Mouse (Mus musculus): ENCODE measurements around the gene Pcgf5. TPM values are rescaled to one million over a fixed set of nuclear protein-coding genes. Genes with fewer than 3 reads are reported as not detected.
A peak's percentile ranks its signal among the peaks of the same experiment; 100 is the strongest.

Gene Pcgf5
- total and polyA plus RNA-seq, 2 experiments from 2014 or later, result 7.6 to 8.5 TPM

DNA sequence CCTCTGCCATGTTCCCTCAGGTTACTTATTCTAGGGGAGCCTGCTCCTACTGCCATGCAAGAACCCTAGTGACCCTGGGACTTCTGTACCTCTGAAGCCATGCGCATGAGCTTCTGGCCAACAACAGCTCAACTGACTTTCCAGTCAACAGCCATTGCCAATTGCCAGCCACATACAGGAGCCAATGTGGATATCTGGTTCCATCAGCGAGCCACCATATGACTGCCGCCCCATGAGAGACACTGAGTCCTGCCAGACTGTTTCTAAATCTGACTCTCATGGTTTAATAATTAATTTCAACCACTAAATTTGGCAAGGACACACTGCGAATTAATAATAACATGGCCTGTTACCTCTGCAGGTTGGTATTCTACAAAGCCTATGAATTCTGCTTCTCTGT, 128.5 kb downstream of the Pcgf5 start:
- no peak overlapping the region for H3K27ac ChIP-seq
- no peak for TF ChIP-seq CTCF (IDR thresholded peaks at IDR 0.05; ENCODE audit: low read depth)
- no peak overlapping the region for H3K4me2 ChIP-seq (ENCODE audit: low read depth, low read length)
- no peak overlapping the region for H3K9ac ChIP-seq (replicated peaks; ENCODE audit: low read length)
- H3K27me3 ChIP-seq (ENCODE audit: insufficient read depth, low read length), result no peaks in the 10 kb centered on the region
- H3K9me3 ChIP-seq (ENCODE audit: low read length), result no peaks in the 10 kb centered on the region
- DNase-seq (ENCODE audit: low spot score) (no peak), ATAC-seq (no peak)
- 87% methylated on average over 4 of the region's 4 CpGs for WGBS
- no peak overlapping the region for H3K4me3 ChIP-seq (ENCODE audit: low read length)
- H3K4me1 ChIP-seq (ENCODE audit: insufficient read depth, low read length), result no peaks in the 10 kb centered on the region
- H3K36me3 ChIP-seq (ENCODE audit: insufficient read depth, low read length), result no peaks in the 10 kb centered on the region

DNA sequence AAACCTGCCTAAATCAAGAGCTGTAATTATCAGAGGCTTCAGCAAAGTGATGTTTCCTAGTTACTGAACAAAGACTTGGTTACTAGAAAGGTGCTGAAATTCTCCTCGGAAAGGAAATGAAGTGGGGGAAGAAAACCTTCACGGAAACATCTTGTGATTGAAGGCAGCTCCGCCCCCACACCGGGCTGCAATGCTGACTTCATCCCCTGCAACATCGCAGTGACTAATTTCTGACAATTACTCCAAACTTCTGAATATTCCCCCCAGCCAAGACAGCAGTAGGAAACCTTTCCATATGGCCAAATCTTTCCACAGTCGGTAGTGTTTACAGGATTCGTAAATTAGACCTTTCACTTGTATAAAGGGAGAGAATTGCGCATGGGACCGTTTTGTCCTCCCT, 129.0 kb downstream of the Pcgf5 start:
- Histone ChIP-seq H3K9me3 (ENCODE audit: low read length) (no peaks in the 10 kb centered on the region), H3K4me2 (ENCODE audit: low read depth, low read length) (peak overlapping the region; percentile 19; the same call in 1 of the 2 replicates), H3K27ac (no peak overlapping the region), H3K4me3 (ENCODE audit: low read length) (no peak overlapping the region), H3K36me3 (ENCODE audit: insufficient read depth, low read length) (no peaks in the 10 kb centered on the region), H3K9ac (replicated peaks; ENCODE audit: low read length) (no peak overlapping the region), H3K27me3 (ENCODE audit: insufficient read depth, low read length) (no peaks in the 10 kb centered on the region), H3K4me1 (ENCODE audit: insufficient read depth, low read length) (no peaks in the 10 kb centered on the region)
- ATAC-seq (no peak), DNase-seq (ENCODE audit: low spot score) (no peak)
- WGBS, result 48% methylated on average over 9 of the region's 9 CpGs
- no peak for TF ChIP-seq CTCF (IDR thresholded peaks at IDR 0.05; ENCODE audit: low read depth)

- Histone ChIP-seq H3K27me3 (ENCODE audit: insufficient read depth, low read length) (no peaks in the 10 kb centered on the region), H3K27ac (no peak overlapping the region), H3K4me1 (ENCODE audit: insufficient read depth, low read length) (no peaks in the 10 kb centered on the region), H3K36me3 (ENCODE audit: insufficient read depth, low read length) (no peaks in the 10 kb centered on the region), H3K4me3 (ENCODE audit: low read length) (no peak overlapping the region), H3K9me3 (ENCODE audit: low read length) (no peaks in the 10 kb centered on the region), H3K9ac (replicated peaks; ENCODE audit: low read length) (no peak overlapping the region), H3K4me2 (ENCODE audit: low read depth, low read length) (peak overlapping the region; percentile 19; the same call in 1 of the 2 replicates)
- no peak for DNase-seq (ENCODE audit: low spot score)
- WGBS, result 69% methylated on average over 5 of the region's 5 CpGs
- ATAC-seq, result no peak
- no peak for TF ChIP-seq CTCF (IDR thresholded peaks at IDR 0.05; ENCODE audit: low read depth)
These were observed 129.6 kb downstream of the Pcgf5 start for GRCm38 (mm10) chr19:36477684-36478083.

DNA sequence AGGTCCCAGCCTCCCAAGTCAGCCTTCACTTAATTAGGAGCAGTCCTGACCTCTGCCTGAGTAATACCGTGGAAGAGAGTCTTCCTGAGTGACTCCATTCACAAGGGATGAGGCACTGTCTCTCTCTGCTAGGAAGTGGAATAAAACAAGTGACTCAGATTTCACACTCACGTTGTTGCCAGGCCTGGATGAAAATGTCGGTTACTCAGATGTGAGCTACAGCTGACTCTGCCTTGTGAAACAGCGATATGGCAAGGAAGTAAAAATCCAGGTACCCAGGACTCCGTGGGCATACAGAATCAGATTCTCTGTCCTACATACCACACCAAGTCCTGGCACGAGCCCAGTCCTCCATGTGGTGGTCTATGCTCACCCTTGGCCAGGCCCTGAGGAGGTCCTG, 142.8 kb downstream of the Pcgf5 start:
- no peak overlapping the region for H3K4me3 ChIP-seq (ENCODE audit: low read length)
- no peak overlapping the region for H3K4me2 ChIP-seq (ENCODE audit: low read depth, low read length)
- H3K4me1 ChIP-seq (ENCODE audit: insufficient read depth, low read length), result no peaks in the 10 kb centered on the region
- no peak for TF ChIP-seq CTCF (IDR thresholded peaks at IDR 0.05; ENCODE audit: low read depth)
- H3K27ac ChIP-seq, result no peak overlapping the region
- H3K9ac ChIP-seq (replicated peaks; ENCODE audit: low read length), result no peak overlapping the region
- H3K27me3 ChIP-seq (ENCODE audit: insufficient read depth, low read length), result no peaks in the 10 kb centered on the region
- peaks cover 7% of the 10 kb centered on the region; the same call in 1 of the 2 replicates for H3K9me3 ChIP-seq (ENCODE audit: low read length)
- no peak for DNase-seq (ENCODE audit: low spot score)
- H3K36me3 ChIP-seq (ENCODE audit: insufficient read depth, low read length), result no peaks in the 10 kb centered on the region
- ATAC-seq, result no peak
- 79% methylated on average over 6 of the region's 6 CpGs for whole genome bisulfite sequencing

DNA sequence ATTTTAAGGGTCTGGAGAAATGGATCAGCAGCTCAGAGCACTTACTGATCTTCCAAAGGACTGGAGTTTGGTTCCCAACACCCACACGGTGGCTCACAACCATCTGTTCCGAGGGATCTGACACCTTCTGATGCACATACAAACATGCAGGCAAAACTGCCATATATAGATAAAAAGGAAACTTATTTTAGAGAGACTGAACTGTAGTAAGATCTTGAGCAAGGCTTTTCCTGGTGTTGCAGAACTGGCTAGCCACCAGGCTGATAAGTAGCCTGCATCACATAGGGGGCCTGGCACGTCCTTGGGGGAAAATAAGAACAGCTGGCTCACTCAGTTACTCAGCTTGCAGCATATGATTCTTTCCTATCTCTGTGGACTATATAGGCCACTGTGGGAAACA, 147.4 kb downstream of the Pcgf5 start:
- no peaks in the 10 kb centered on the region for H3K4me1 ChIP-seq (ENCODE audit: insufficient read depth, low read length)
- no peak for DNase-seq (ENCODE audit: low spot score)
- H3K9me3 ChIP-seq (ENCODE audit: low read length), result peaks cover 4% of the 10 kb centered on the region; the same call in 1 of the 2 replicates
- H3K27me3 ChIP-seq (ENCODE audit: insufficient read depth, low read length), result no peaks in the 10 kb centered on the region
- H3K4me2 ChIP-seq (ENCODE audit: low read depth, low read length), result no peak overlapping the region
- no peak for TF ChIP-seq CTCF (IDR thresholded peaks at IDR 0.05; ENCODE audit: low read depth)
- H3K4me3 ChIP-seq (ENCODE audit: low read length), result no peak overlapping the region
- 54% methylated on average over 3 of the region's 3 CpGs for WGBS
- H3K36me3 ChIP-seq (ENCODE audit: insufficient read depth, low read length), result no peaks in the 10 kb centered on the region
- no peak overlapping the region for H3K27ac ChIP-seq
- H3K9ac ChIP-seq (replicated peaks; ENCODE audit: low read length), result no peak overlapping the region
- no peak for ATAC-seq

DNA sequence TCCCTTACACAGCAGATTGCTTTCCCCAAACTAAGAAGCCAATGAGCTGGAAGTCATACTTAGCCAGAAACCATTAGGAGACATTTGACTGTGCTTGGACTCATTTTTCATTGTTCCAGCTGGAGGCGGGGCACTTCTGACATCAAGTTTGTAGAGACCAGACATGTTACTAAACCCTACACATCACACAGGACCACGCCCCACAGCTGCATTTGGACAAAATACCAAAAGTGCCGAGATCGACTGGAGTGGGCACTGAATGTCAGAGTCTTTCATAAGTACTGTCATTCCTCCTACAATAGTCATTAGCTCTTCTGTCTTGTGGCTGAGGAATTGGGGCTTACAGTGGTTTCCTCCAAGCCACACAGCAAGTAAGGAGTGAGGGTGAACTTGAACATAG, 148.4 kb downstream of the Pcgf5 start:
- Histone ChIP-seq H3K27ac (no peak overlapping the region), H3K27me3 (ENCODE audit: insufficient read depth, low read length) (no peaks in the 10 kb centered on the region)
- whole genome bisulfite sequencing, result 83% methylated on average over 4 of the region's 4 CpGs

GRCm38 (mm10) chr19:36497067-36497466, 149.0 kb downstream of the Pcgf5 start:
- no peaks in the 10 kb centered on the region for H3K27me3 ChIP-seq (ENCODE audit: insufficient read depth, low read length)
- H3K4me3 ChIP-seq (ENCODE audit: low read length), result no peak overlapping the region
- no peak overlapping the region for H3K9ac ChIP-seq (replicated peaks; ENCODE audit: low read length)
- no peaks in the 10 kb centered on the region for H3K4me1 ChIP-seq (ENCODE audit: insufficient read depth, low read length)
- WGBS, result 52% methylated on average over 4 of the region's 4 CpGs
- H3K4me2 ChIP-seq (ENCODE audit: low read depth, low read length), result no peak overlapping the region
- DNase-seq (ENCODE audit: low spot score), result peak; percentile 31
- peak; percentile 53; the same call in 1 of the 2 replicates for ATAC-seq
- H3K27ac ChIP-seq, result no peak overlapping the region
- H3K36me3 ChIP-seq (ENCODE audit: insufficient read depth, low read length), result no peaks in the 10 kb centered on the region
- TF ChIP-seq CTCF (IDR thresholded peaks at IDR 0.05; ENCODE audit: low read depth), result no peak
- H3K9me3 ChIP-seq (ENCODE audit: low read length), result peaks cover 4% of the 10 kb centered on the region; the same call in 1 of the 2 replicates

More for the DNA sequence above, 148.4 kb downstream of the Pcgf5 start:
- Histone ChIP-seq H3K4me3 (ENCODE audit: low read length) (no peak overlapping the region), H3K4me2 (ENCODE audit: low read depth, low read length) (no peak overlapping the region), H3K36me3 (ENCODE audit: insufficient read depth, low read length) (no peaks in the 10 kb centered on the region), H3K4me1 (ENCODE audit: insufficient read depth, low read length) (no peaks in the 10 kb centered on the region), H3K9me3 (ENCODE audit: low read length) (peaks cover 4% of the 10 kb centered on the region; the same call in 1 of the 2 replicates), H3K9ac (replicated peaks; ENCODE audit: low read length) (no peak overlapping the region)
- no peak for ATAC-seq
- no peak for DNase-seq (ENCODE audit: low spot score)
- TF ChIP-seq CTCF (IDR thresholded peaks at IDR 0.05; ENCODE audit: low read depth), result no peak

Measured in hindbrain, postnatal 0 days (tissue).